Mouse (Mus musculus) ovary, postnatal 10 days (tissue): ENCODE measurements around the gene Zdhhc14.

ENCODE experiments used
- DNase-seq: peaks from one replicate; pipeline ENCODE4 v3.0.0; 2022; ENCODE audit warnings: low spot score

Zdhhc14 gene

GRCm38 (mm10) chr17:5668456-5668855 is 176.1 kb downstream of the Zdhhc14 start:
- DNase-seq: no peak

- no peak for DNase-seq
Measured at GRCm38 (mm10) chr17:5668981-5669380, 176.6 kb downstream of the Zdhhc14 start.

- DNase-seq: no peak
Measured at GRCm38 (mm10) chr17:5675951-5676350, 183.6 kb downstream of the Zdhhc14 start.

GRCm38 (mm10) chr17:5679315-5679714 is 187.0 kb downstream of the Zdhhc14 start:
- DNase-seq: no peak

GRCm38 (mm10) chr17:5685324-5685723 is 193.0 kb downstream of the Zdhhc14 start:
- no peak for DNase-seq

- DNase-seq: no peak
Measured at GRCm38 (mm10) chr17:5687810-5688209, 195.5 kb downstream of the Zdhhc14 start.

GRCm38 (mm10) chr17:5688222-5688621 is 195.9 kb downstream of the Zdhhc14 start:
- no peak for DNase-seq

GRCm38 (mm10) chr17:5688669-5689068 is 196.3 kb downstream of the Zdhhc14 start:
- no peak for DNase-seq

GRCm38 (mm10) chr17:5690746-5691535 is 198.6 kb downstream of the Zdhhc14 start:
- DNase-seq: no peak

- no peak for DNase-seq
Measured at GRCm38 (mm10) chr17:5692661-5693060, 200.3 kb downstream of the Zdhhc14 start.

- DNase-seq: no peak
Measured at GRCm38 (mm10) chr17:5693256-5693655, 200.9 kb downstream of the Zdhhc14 start.

GRCm38 (mm10) chr17:5698447-5699096 is 206.2 kb downstream of the Zdhhc14 start:
- DNase-seq: no peak

GRCm38 (mm10) chr17:5710320-5711104 is 218.2 kb downstream of the Zdhhc14 start:
- DNase-seq: no peak

GRCm38 (mm10) chr17:5711861-5712260 is 219.5 kb downstream of the Zdhhc14 start:
- DNase-seq: no peak

- no peak for DNase-seq
Measured at GRCm38 (mm10) chr17:5713141-5713540, 220.8 kb downstream of the Zdhhc14 start.

GRCm38 (mm10) chr17:5716912-5717311 is 224.6 kb downstream of the Zdhhc14 start:
- DNase-seq: no peak

GRCm38 (mm10) chr17:5718768-5719387 is 226.5 kb downstream of the Zdhhc14 start:
- no peak for DNase-seq

- DNase-seq: no peak
Measured at GRCm38 (mm10) chr17:5722802-5723201, 230.4 kb downstream of the Zdhhc14 start.

GRCm38 (mm10) chr17:5723601-5724189 is 231.3 kb downstream of the Zdhhc14 start:
- no peak for DNase-seq

GRCm38 (mm10) chr17:5729587-5730125 is 237.3 kb downstream of the Zdhhc14 start:
- DNase-seq: no peak

GRCm38 (mm10) chr17:5730538-5730937 is 238.2 kb downstream of the Zdhhc14 start:
- no peak for DNase-seq

- DNase-seq: no peak
Measured at GRCm38 (mm10) chr17:5733400-5733799, 241.0 kb downstream of the Zdhhc14 start.
